Mouse (Mus musculus): Measurements from ENCODE around the gene Stfa3. TPM values are rescaled to one million over a fixed set of nuclear protein-coding genes. Genes with fewer than 3 reads are reported as not detected.

Stfa3 gene
- not detected in 2 replicates for polyA plus RNA-seq (2014; fragmentation: Nextera tagmentation; extraction: Ambion mirVana)

- ATAC-seq (ENCODE audit: low FRiP score) (no peak), DNase-seq (ENCODE audit: low spot score) (no peak)
- 90% methylated on average over 4 of the region's 4 CpGs for WGBS
- Histone ChIP-seq H3K27me3 (ENCODE audit: control insufficient read depth, insufficient read depth, low read length) (no peaks in the 10 kb centered on the region), H3K36me3 (replicated peaks; ENCODE audit: control insufficient read depth, insufficient read depth) (no peaks in the 10 kb centered on the region), H3K4me1 (replicated peaks; ENCODE audit: control insufficient read depth, insufficient read depth, low read length) (no peaks in the 10 kb centered on the region), H3K9ac (no peak within 1 kb of the TSS), H3K4me3 (replicated peaks; ENCODE audit: low read length) (no peak within 1 kb of the TSS), H3K9me3 (ENCODE audit: control insufficient read depth, low read length) (no peaks in the 10 kb centered on the region), H3K4me2 (replicated peaks) (no peak within 1 kb of the TSS), H3K27ac (no peak within 1 kb of the TSS)
Measured at GRCm38 (mm10) chr16:36455342-36455802, at the start of gene Stfa3. TSS of gene Stfa3 (minus strand) at chr16:36455392.

- 81% methylated on average over 2 of the region's 2 CpGs for WGBS
- Histone ChIP-seq H3K27me3 (ENCODE audit: control insufficient read depth, insufficient read depth, low read length) (no peaks in the 10 kb centered on the region), H3K4me2 (replicated peaks) (no peak overlapping the region), H3K27ac (no peak overlapping the region), H3K4me1 (replicated peaks; ENCODE audit: control insufficient read depth, insufficient read depth, low read length) (no peaks in the 10 kb centered on the region), H3K4me3 (replicated peaks; ENCODE audit: low read length) (no peak overlapping the region), H3K9ac (no peak overlapping the region), H3K9me3 (ENCODE audit: control insufficient read depth, low read length) (no peaks in the 10 kb centered on the region), H3K36me3 (replicated peaks; ENCODE audit: control insufficient read depth, insufficient read depth) (no peaks in the 10 kb centered on the region)
- ATAC-seq (ENCODE audit: low FRiP score), result no peak
- no peak for DNase-seq (ENCODE audit: low spot score)
Measured at GRCm38 (mm10) chr16:36502286-36502685, 47.1 kb upstream of the Stfa3 start.

GRCm38 (mm10) chr16:36492420-36492819, 37.2 kb upstream of the Stfa3 start:
- Histone ChIP-seq H3K36me3 (replicated peaks; ENCODE audit: control insufficient read depth, insufficient read depth) (no peaks in the 10 kb centered on the region), H3K27me3 (ENCODE audit: control insufficient read depth, insufficient read depth, low read length) (no peaks in the 10 kb centered on the region), H3K4me2 (replicated peaks) (no peak overlapping the region), H3K9ac (no peak overlapping the region), H3K4me1 (replicated peaks; ENCODE audit: control insufficient read depth, insufficient read depth, low read length) (no peaks in the 10 kb centered on the region), H3K27ac (no peak overlapping the region), H3K9me3 (ENCODE audit: control insufficient read depth, low read length) (no peaks in the 10 kb centered on the region), H3K4me3 (replicated peaks; ENCODE audit: low read length) (no peak overlapping the region)
- DNase-seq (ENCODE audit: low spot score), result no peak
- ATAC-seq (ENCODE audit: low FRiP score), result no peak
- 85% methylated on average over 1 of the region's 1 CpGs for WGBS

GRCm38 (mm10) chr16:36476866-36477265, 21.7 kb upstream of the Stfa3 start:
- DNase-seq (ENCODE audit: low spot score) (no peak), ATAC-seq (ENCODE audit: low FRiP score) (no peak)
- H3K9ac ChIP-seq, result no peak overlapping the region
- H3K4me3 ChIP-seq (replicated peaks; ENCODE audit: low read length), result no peak overlapping the region
- no peaks in the 10 kb centered on the region for H3K27me3 ChIP-seq (ENCODE audit: control insufficient read depth, insufficient read depth, low read length)
- WGBS, result 87% methylated on average over 9 of the region's 9 CpGs
- H3K9me3 ChIP-seq (ENCODE audit: control insufficient read depth, low read length), result no peaks in the 10 kb centered on the region
- H3K27ac ChIP-seq, result no peak overlapping the region
- H3K4me1 ChIP-seq (replicated peaks; ENCODE audit: control insufficient read depth, insufficient read depth, low read length), result no peaks in the 10 kb centered on the region
- no peak overlapping the region for H3K4me2 ChIP-seq (replicated peaks)
- no peaks in the 10 kb centered on the region for H3K36me3 ChIP-seq (replicated peaks; ENCODE audit: control insufficient read depth, insufficient read depth)

DNA sequence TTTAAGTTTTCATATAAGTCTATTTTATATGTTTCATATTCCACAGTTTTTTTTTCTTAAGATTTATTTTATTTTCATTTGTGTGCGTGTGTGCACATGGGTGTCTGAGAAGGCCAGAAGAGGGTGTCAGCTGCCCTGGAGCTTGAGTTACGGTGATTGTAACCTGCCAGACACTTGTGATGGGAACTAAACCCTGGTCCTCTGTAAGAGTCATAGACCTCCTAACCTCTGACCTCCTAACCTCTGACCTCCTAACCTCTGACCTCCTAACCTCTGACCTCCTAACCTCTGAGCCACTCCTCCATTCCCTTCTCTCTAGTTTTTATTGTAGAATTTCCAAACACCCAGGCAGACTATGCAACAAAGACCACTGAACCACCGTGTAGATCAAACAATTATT, 20.3 kb upstream of the Stfa3 start:
- Histone ChIP-seq H3K9me3 (ENCODE audit: control insufficient read depth, low read length) (no peaks in the 10 kb centered on the region), H3K27ac (no peak overlapping the region), H3K27me3 (ENCODE audit: control insufficient read depth, insufficient read depth, low read length) (no peaks in the 10 kb centered on the region), H3K4me2 (replicated peaks) (no peak overlapping the region), H3K4me3 (replicated peaks; ENCODE audit: low read length) (no peak overlapping the region), H3K9ac (no peak overlapping the region), H3K36me3 (replicated peaks; ENCODE audit: control insufficient read depth, insufficient read depth) (no peaks in the 10 kb centered on the region), H3K4me1 (replicated peaks; ENCODE audit: control insufficient read depth, insufficient read depth, low read length) (no peaks in the 10 kb centered on the region)
- 91% methylated on average over 3 of the region's 3 CpGs for WGBS
- DNase-seq (ENCODE audit: low spot score), result no peak
- no peak for ATAC-seq (ENCODE audit: low FRiP score)

GRCm38 (mm10) chr16:36474849-36475248, 19.7 kb upstream of the Stfa3 start:
- 89% methylated on average over 2 of the region's 2 CpGs for WGBS
- no peak for ATAC-seq (ENCODE audit: low FRiP score)
- no peaks in the 10 kb centered on the region for H3K9me3 ChIP-seq (ENCODE audit: control insufficient read depth, low read length)
- DNase-seq (ENCODE audit: low spot score), result no peak
- H3K27ac ChIP-seq, result no peak overlapping the region
- H3K4me3 ChIP-seq (replicated peaks; ENCODE audit: low read length), result no peak overlapping the region
- H3K36me3 ChIP-seq (replicated peaks; ENCODE audit: control insufficient read depth, insufficient read depth), result no peaks in the 10 kb centered on the region
- no peak overlapping the region for H3K4me2 ChIP-seq (replicated peaks)
- H3K9ac ChIP-seq, result no peak overlapping the region
- no peaks in the 10 kb centered on the region for H3K4me1 ChIP-seq (replicated peaks; ENCODE audit: control insufficient read depth, insufficient read depth, low read length)
- no peaks in the 10 kb centered on the region for H3K27me3 ChIP-seq (ENCODE audit: control insufficient read depth, insufficient read depth, low read length)

DNA sequence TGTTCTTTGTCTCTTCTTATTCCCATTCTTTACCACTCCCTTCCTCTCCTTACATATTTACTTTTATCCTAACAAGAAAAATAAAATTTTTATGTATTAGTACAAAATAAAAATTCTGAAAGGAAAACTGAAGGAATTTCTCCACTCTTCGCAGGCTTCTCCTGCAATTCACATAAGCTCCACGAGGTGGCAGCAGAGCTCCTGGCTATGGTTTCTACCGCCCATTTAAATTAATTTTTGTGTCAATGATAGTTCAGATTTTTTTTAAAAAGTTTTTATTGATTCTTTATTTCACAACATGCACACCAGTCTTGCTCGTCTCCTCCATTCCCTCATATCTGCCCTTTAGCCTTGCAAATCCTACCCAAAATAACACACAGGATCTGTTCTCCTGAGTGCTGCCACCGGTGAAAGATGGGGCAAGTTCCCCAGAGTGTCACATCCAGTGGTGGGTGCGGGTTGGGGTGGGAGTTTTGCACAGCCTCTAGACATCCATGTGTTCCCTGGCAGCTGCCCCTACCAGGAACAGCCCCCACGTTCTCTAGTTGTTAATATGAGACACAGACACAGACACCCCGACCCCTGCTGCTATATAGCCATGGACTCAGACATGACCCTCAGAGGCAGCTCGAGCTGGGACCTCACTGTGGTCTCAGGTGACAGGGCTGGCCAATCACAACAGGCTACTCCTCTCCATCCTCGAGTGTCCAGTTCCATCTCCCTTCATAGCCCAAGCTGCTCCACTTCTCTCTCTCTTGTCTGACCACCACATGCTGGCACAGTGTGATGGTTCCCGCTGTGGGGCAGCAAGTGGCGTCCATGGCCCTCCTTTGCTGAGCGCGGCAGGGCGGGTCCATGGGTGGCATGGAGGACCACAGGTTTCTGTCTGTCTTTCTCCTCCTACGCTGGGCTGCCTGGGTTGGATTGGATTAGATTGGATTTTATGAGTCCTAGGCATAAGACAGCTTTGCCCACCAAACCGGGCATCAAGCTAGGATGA, 18.3 kb upstream of the Stfa3 start:
- WGBS, result 50% methylated on average over 17 of the region's 17 CpGs

GRCm38 (mm10) chr16:36471066-36471633, 16.0 kb upstream of the Stfa3 start:
- DNase-seq (ENCODE audit: low spot score) (no peak), ATAC-seq (ENCODE audit: low FRiP score) (0 out of 2 replicates have a peak, but pooled peaks have one; percentile 21)
- H3K4me2 ChIP-seq (replicated peaks), result 0 out of 2 replicates have a peak overlapping the region, but pooled peaks have one; percentile 1
- no peaks in the 10 kb centered on the region for H3K36me3 ChIP-seq (replicated peaks; ENCODE audit: control insufficient read depth, insufficient read depth)
- no peak overlapping the region for H3K4me3 ChIP-seq (replicated peaks; ENCODE audit: low read length)
- no peaks in the 10 kb centered on the region for H3K4me1 ChIP-seq (replicated peaks; ENCODE audit: control insufficient read depth, insufficient read depth, low read length)
- no peak overlapping the region for H3K27ac ChIP-seq
- no peak overlapping the region for H3K9ac ChIP-seq
- no peaks in the 10 kb centered on the region for H3K9me3 ChIP-seq (ENCODE audit: control insufficient read depth, low read length)
- WGBS, result 45% methylated on average over 13 of the region's 13 CpGs
- H3K27me3 ChIP-seq (ENCODE audit: control insufficient read depth, insufficient read depth, low read length), result no peaks in the 10 kb centered on the region

More for the DNA sequence above, 18.3 kb upstream of the Stfa3 start:
- Histone ChIP-seq H3K27ac (no peak overlapping the region), H3K4me1 (replicated peaks; ENCODE audit: control insufficient read depth, insufficient read depth, low read length) (no peaks in the 10 kb centered on the region), H3K9me3 (ENCODE audit: control insufficient read depth, low read length) (no peaks in the 10 kb centered on the region), H3K4me2 (replicated peaks) (no peak overlapping the region), H3K9ac (no peak overlapping the region), H3K4me3 (replicated peaks; ENCODE audit: low read length) (no peak overlapping the region), H3K27me3 (ENCODE audit: control insufficient read depth, insufficient read depth, low read length) (no peaks in the 10 kb centered on the region), H3K36me3 (replicated peaks; ENCODE audit: control insufficient read depth, insufficient read depth) (no peaks in the 10 kb centered on the region)
- ATAC-seq (ENCODE audit: low FRiP score) (no peak), DNase-seq (ENCODE audit: low spot score) (peak; percentile 67)

GRCm38 (mm10) chr16:36469955-36470478, 14.8 kb upstream of the Stfa3 start:
- Histone ChIP-seq H3K27ac (no peak overlapping the region), H3K36me3 (replicated peaks; ENCODE audit: control insufficient read depth, insufficient read depth) (no peaks in the 10 kb centered on the region), H3K27me3 (ENCODE audit: control insufficient read depth, insufficient read depth, low read length) (no peaks in the 10 kb centered on the region), H3K4me2 (replicated peaks) (no peak overlapping the region), H3K9ac (no peak overlapping the region), H3K4me3 (replicated peaks; ENCODE audit: low read length) (no peak overlapping the region), H3K4me1 (replicated peaks; ENCODE audit: control insufficient read depth, insufficient read depth, low read length) (no peaks in the 10 kb centered on the region), H3K9me3 (ENCODE audit: control insufficient read depth, low read length) (no peaks in the 10 kb centered on the region)
- WGBS, result 6% methylated on average over 2 of the region's 2 CpGs
- DNase-seq (ENCODE audit: low spot score) (no peak), ATAC-seq (ENCODE audit: low FRiP score) (no peak)

Data from hindbrain, embryonic 14.5 days (tissue).